In the genomic region with DNA sequence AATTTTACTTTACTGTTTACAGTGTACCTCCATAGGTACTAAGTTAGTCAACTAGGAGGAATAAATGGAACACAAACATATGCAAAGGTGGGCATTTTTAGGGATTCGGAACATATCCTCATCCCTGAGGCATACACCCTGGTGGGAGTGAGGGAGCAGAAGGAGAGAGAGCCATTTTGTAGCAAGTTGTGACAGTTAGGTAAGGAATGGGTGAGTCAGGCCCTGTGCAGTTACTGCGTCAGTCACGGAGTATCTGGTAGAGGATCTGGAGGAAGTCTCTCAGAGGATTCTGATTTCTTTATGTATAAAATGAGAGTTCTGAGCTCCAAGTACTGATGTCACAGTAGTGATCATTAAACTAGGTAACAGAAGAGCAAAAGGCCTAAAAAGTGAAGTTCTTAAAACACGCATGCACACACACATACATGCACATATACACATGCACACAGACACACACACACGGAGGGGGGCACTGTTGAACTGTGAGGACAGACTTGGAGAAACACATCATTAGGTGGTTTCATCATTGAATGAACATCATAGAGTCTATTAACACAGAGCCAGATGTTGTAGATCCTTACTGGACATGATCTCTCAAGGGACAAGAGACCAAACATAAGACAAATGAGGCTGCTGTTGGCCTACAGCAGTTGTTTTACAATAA, we compare ENCODE assay signal across 28 mouse cellular contexts. TPM values are rescaled to one million over a fixed set of nuclear protein-coding genes. Genes with fewer than 3 reads are reported as not detected.
"Had no signal": no experiment of that assay in that cellular context is flagged by ENCODE, and none has a peak within 500 bp of the region (broad histone marks: within the 10 kb centered on the region; RNA-seq: fewer than 3 reads in every experiment).

No protein-coding gene starts in this region.

- H3K27ac ChIP-seq: limb, embryonic 13.5 days; liver, embryonic 12.5 days; liver, embryonic 15.5 days; midbrain, embryonic 10.5 days; midbrain, embryonic 13.5 days; neural tube, embryonic 13.5 days had no signal

- H3K9me3 ChIP-seq: limb, embryonic 13.5 days; liver, embryonic 12.5 days; liver, embryonic 15.5 days; megakaryocyte, embryonic 14.5 days; midbrain, embryonic 10.5 days; midbrain, embryonic 13.5 days; neural tube, embryonic 13.5 days had no signal

- ATAC-seq: inflammation-experienced regulatory T-cells, adult 6 months; intestine, embryonic 16.5 days; liver, embryonic 12.5 days; midbrain, embryonic 13.5 days; midbrain, embryonic 16.5 days had no signal

- H3K27me3 ChIP-seq: limb, embryonic 13.5 days; liver, embryonic 15.5 days; midbrain, embryonic 13.5 days; neural tube, embryonic 13.5 days had no signal

- H3K36me3 ChIP-seq: limb, embryonic 13.5 days; liver, embryonic 12.5 days; liver, embryonic 15.5 days; midbrain, embryonic 10.5 days; midbrain, embryonic 13.5 days; neural tube, embryonic 13.5 days had no signal

- H3K4me3 ChIP-seq: layer of hippocampus, adult 2 months; limb, embryonic 13.5 days; liver, embryonic 12.5 days; liver, embryonic 15.5 days; megakaryocyte, embryonic 14.5 days; midbrain, embryonic 10.5 days; midbrain, embryonic 13.5 days; myocyte; neural tube, embryonic 13.5 days had no signal

- H3K4me2 ChIP-seq: limb, embryonic 13.5 days; liver, embryonic 12.5 days; liver, embryonic 15.5 days; midbrain, embryonic 13.5 days; neural tube, embryonic 13.5 days had no signal

- DNase-seq: kidney, adult 18-20 months; kidney, postnatal 14 days; layer of hippocampus, adult 9-11 months; left cerebral cortex, postnatal 4 days; liver; lung, adult 18-20 months; lung, postnatal 14 days; retina, postnatal 1 day; thymus, adult 2 months; thymus, postnatal 14 days; thymus, postnatal 4 days had no signal

- H3K9ac ChIP-seq: limb, embryonic 13.5 days; liver, embryonic 12.5 days; liver, embryonic 15.5 days; midbrain, embryonic 13.5 days; neural tube, embryonic 13.5 days had no signal

RNA-seq across cellular contexts. Expression of gene Gm11492, which starts 20.9 kb away (rescaled TPM):
- polyA plus RNA-seq: inflammation-experienced regulatory T-cells, adult 6 months; intestine, embryonic 16.5 days; kidney, embryonic 14.5 days; large intestine, adult 2 months; limb, embryonic 13.5 days; liver, embryonic 12.5 days; liver, embryonic 15.5 days; midbrain, embryonic 10.5 days; midbrain, embryonic 13.5 days; midbrain, embryonic 16.5 days; myocyte; neural tube, embryonic 13.5 days; small intestine, adult 2 months; spleen, adult 2 months; stomach, embryonic 16.5 days; thymus, adult 2 months had no signal

RNA-seq across cellular contexts. Expression of gene Hsf5, which starts 29.6 kb away (rescaled TPM):
- polyA plus RNA-seq: liver, embryonic 15.5 days; myocyte had no signal
